Comparison of ENCODE assay signal across 8 mouse cellular contexts in genomic region chr11:101180261-101180660, GRCm38 (mm10).
"Had no signal": no experiment of that assay in that cellular context is flagged by ENCODE, and none has a peak within 500 bp of the region (broad histone marks: within the 10 kb centered on the region; RNA-seq: fewer than 3 reads in every experiment).

No protein-coding gene starts in this region.

- H3K4me3 ChIP-seq: midbrain, embryonic 10.5 days; midbrain, embryonic 13.5 days; myocyte; neural tube, embryonic 13.5 days; neural tube, embryonic 15.5 days had no signal

- H3K27ac ChIP-seq: midbrain, embryonic 10.5 days; midbrain, embryonic 13.5 days; neural tube, embryonic 13.5 days; neural tube, embryonic 15.5 days had no signal

- DNase-seq: right cerebral cortex, adult 18-20 months; right cerebral cortex, postnatal 25 days; thymus, adult 18-20 months had no signal
